Mouse (Mus musculus): Measurements from ENCODE around the gene Cmip. TPM values are rescaled to one million over a fixed set of nuclear protein-coding genes. Genes with fewer than 3 reads are reported as not detected.
A peak's percentile ranks its signal among the peaks of the same experiment; 100 is the strongest.

Gene Cmip
- polyA plus RNA-seq, 1 experiment from 2014 or later = 31.8 TPM

DNA sequence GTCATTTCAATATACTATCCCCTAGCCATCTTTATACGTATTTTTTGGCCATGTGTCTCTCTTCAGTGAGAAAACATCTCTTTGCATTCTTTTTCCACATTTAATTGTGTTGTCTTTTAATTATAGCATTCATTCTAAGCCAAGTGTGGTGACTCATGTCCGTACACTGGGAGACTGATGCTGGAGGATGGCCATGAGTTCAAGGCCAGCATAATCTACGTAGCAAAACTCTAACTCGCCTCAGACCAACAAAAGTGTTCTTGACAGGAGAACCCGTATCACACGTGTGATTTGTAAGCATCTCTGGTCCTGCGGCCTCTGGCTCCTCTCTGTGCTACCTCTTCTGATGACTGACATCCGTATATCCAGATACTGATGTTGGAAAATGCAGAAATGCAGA is 227.9 kb downstream of the Cmip start:
- Histone ChIP-seq H3K36me3 (no peaks in the 10 kb centered on the region), H3K4me1 (no peaks in the 10 kb centered on the region), H3K27me3 (replicated peaks) (no peaks in the 10 kb centered on the region), H3K4me3 (replicated peaks) (no peak overlapping the region), H3K4me2 (no peak overlapping the region), H3K9ac (no peak overlapping the region), H3K9me3 (no peaks in the 10 kb centered on the region), H3K27ac (no peak overlapping the region)
- ATAC-seq (ENCODE audit: insufficient read depth, low FRiP score, low read depth) = no peak
- WGBS = 81% methylated on average over 8 of the region's 8 CpGs

DNA sequence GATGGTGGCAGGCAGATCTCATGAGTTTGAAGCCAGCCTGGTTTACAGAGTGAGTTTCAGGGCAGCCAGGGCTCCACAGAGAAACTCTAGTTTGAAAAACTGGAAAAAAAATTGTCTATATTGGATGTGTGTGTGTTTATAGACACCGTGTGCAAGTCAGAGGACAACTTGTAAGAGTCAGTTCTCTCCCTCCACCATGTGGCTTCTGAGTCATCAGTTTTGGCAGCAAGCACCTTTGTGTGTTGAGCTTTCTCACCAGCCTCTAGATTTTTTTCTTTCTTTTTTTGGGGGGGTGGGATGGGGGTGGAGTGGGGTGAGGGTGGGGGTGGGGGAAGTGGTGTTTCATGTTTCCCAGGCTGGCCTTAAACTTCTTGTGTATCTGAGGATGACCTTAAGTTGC is 228.5 kb downstream of the Cmip start:
- Histone ChIP-seq H3K27ac (no peak overlapping the region), H3K36me3 (no peaks in the 10 kb centered on the region), H3K9ac (no peak overlapping the region), H3K27me3 (replicated peaks) (no peaks in the 10 kb centered on the region), H3K4me2 (no peak overlapping the region), H3K4me1 (no peaks in the 10 kb centered on the region), H3K4me3 (replicated peaks) (no peak overlapping the region), H3K9me3 (no peaks in the 10 kb centered on the region)
- no peak for ATAC-seq (ENCODE audit: insufficient read depth, low FRiP score, low read depth)
- WGBS = 52% methylated on average over 1 of the region's 1 CpGs

- no peak overlapping the region for H3K4me2 ChIP-seq
- H3K4me1 ChIP-seq = no peaks in the 10 kb centered on the region
- no peak overlapping the region for H3K27ac ChIP-seq
- no peak for ATAC-seq (ENCODE audit: insufficient read depth, low FRiP score, low read depth)
- H3K36me3 ChIP-seq = no peaks in the 10 kb centered on the region
- H3K9ac ChIP-seq = no peak overlapping the region
- peaks cover under 1% of the 10 kb centered on the region; the same call in 1 of the 2 replicates for H3K27me3 ChIP-seq (replicated peaks)
- H3K9me3 ChIP-seq = no peaks in the 10 kb centered on the region
- no peak overlapping the region for H3K4me3 ChIP-seq (replicated peaks)
- 80% methylated on average over 10 of the region's 10 CpGs for WGBS
Measured at GRCm38 (mm10) chr8:117488246-117489005, 231.6 kb downstream of the Cmip start.

DNA sequence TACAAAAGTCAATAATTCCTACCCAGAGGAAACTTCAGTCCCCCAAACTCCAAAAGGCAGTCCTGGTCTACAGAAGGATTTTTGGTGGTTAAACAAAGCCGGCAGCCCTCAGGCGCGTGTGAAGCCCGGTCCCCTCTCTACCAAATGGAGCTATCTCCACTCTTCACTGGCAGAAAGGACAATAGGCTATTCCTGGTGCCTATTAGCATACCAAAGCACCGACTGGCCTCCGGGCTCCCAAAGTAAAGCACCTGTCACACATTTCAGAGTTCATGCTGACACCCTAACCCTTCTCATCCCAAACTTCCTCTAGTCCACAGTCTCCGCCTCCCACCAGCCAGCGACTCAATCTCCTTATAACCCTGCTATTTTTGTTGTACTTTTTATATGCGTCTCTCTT is 236.7 kb downstream of the Cmip start:
- H3K4me3 ChIP-seq (replicated peaks) = no peak overlapping the region
- WGBS = 23% methylated on average over 9 of the region's 9 CpGs
- no peaks in the 10 kb centered on the region for H3K9me3 ChIP-seq
- no peaks in the 10 kb centered on the region for H3K36me3 ChIP-seq
- no peak for ATAC-seq (ENCODE audit: insufficient read depth, low FRiP score, low read depth)
- no peak overlapping the region for H3K9ac ChIP-seq
- H3K27me3 ChIP-seq (replicated peaks) = peaks cover 10% of the 10 kb centered on the region
- peaks cover 4% of the 10 kb centered on the region for H3K4me1 ChIP-seq
- H3K27ac ChIP-seq = no peak overlapping the region
- no peak overlapping the region for H3K4me2 ChIP-seq

- Histone ChIP-seq H3K9ac (no peak overlapping the region), H3K4me1 (peaks cover 11% of the 10 kb centered on the region), H3K9me3 (no peaks in the 10 kb centered on the region), H3K4me3 (replicated peaks) (no peak overlapping the region), H3K36me3 (no peaks in the 10 kb centered on the region), H3K27ac (no peak overlapping the region), H3K4me2 (no peak overlapping the region), H3K27me3 (replicated peaks) (peaks cover 10% of the 10 kb centered on the region)
- 71% methylated on average over 2 of the region's 2 CpGs for WGBS
- no peak for ATAC-seq (ENCODE audit: insufficient read depth, low FRiP score, low read depth)
Measured at GRCm38 (mm10) chr8:117494874-117495273, 238.0 kb downstream of the Cmip start.

- whole genome bisulfite sequencing = 1% methylated on average over 62 of the region's 62 CpGs
- Histone ChIP-seq H3K4me1 (peaks cover 11% of the 10 kb centered on the region), H3K9ac (peak within 1 kb of the TSS; percentile 48), H3K4me3 (replicated peaks) (peak within 1 kb of the TSS; percentile 64), H3K27ac (0 out of 2 replicates have a peak within 1 kb of the TSS, but pooled peaks have one; percentile 16), H3K27me3 (replicated peaks) (peaks cover 10% of the 10 kb centered on the region), H3K4me2 (peak within 1 kb of the TSS; percentile 100), H3K36me3 (no peaks in the 10 kb centered on the region), H3K9me3 (no peaks in the 10 kb centered on the region)
- peak; percentile 67; the same call in 1 of the 2 replicates for ATAC-seq (ENCODE audit: insufficient read depth, low FRiP score, low read depth)
Measured at GRCm38 (mm10) chr8:117498179-117498914, 241.5 kb downstream of the Cmip start, which contains the start of gene Plcg2. Gene Plcg2, plus strand, starts transcription at chr8:117498291.

GRCm38 (mm10) chr8:117498915-117499540 is 242.2 kb downstream of the Cmip start:
- Histone ChIP-seq H3K36me3 (no peaks in the 10 kb centered on the region), H3K4me2 (peak overlapping the region; percentile 100), H3K27me3 (replicated peaks) (peaks cover 7% of the 10 kb centered on the region), H3K9ac (no peak overlapping the region), H3K4me1 (peaks cover 11% of the 10 kb centered on the region), H3K27ac (no peak overlapping the region), H3K4me3 (replicated peaks) (peak overlapping the region; percentile 64), H3K9me3 (no peaks in the 10 kb centered on the region)
- 20% methylated on average over 20 of the region's 20 CpGs for WGBS
- no peak for ATAC-seq (ENCODE audit: insufficient read depth, low FRiP score, low read depth)

GRCm38 (mm10) chr8:117500232-117500823 is 243.5 kb downstream of the Cmip start:
- H3K9me3 ChIP-seq = no peaks in the 10 kb centered on the region
- H3K27ac ChIP-seq = no peak overlapping the region
- ATAC-seq (ENCODE audit: insufficient read depth, low FRiP score, low read depth) = no peak
- no peak overlapping the region for H3K9ac ChIP-seq
- no peak overlapping the region for H3K4me2 ChIP-seq
- no peak overlapping the region for H3K4me3 ChIP-seq (replicated peaks)
- no peaks in the 10 kb centered on the region for H3K36me3 ChIP-seq
- H3K4me1 ChIP-seq = peaks cover 11% of the 10 kb centered on the region
- peaks cover 7% of the 10 kb centered on the region for H3K27me3 ChIP-seq (replicated peaks)
- WGBS = 69% methylated on average over 5 of the region's 5 CpGs

DNA sequence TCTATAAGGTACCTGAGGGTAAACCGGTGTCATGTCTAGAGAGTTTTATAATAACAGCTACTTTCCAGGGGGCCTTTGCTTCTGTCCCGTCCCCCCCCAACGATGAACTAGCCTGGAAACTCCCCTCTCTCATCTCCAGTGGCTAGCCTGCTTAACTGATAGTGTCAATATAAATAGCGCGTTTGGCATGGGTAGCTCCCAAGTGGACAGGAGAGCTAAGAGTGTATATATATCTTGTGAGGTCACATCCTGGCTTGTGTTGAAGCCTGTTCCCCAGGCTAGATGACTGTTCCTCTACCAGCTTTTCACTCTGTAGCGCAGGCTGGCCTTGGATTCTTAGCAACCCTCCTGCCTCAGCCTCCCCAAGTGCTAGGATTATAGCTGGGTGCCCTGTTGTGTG is 244.5 kb downstream of the Cmip start:
- WGBS = 90% methylated on average over 6 of the region's 6 CpGs
- Histone ChIP-seq H3K27me3 (replicated peaks) (peaks cover 7% of the 10 kb centered on the region), H3K4me1 (peaks cover 11% of the 10 kb centered on the region), H3K4me2 (no peak overlapping the region), H3K9me3 (no peaks in the 10 kb centered on the region), H3K4me3 (replicated peaks) (no peak overlapping the region), H3K27ac (no peak overlapping the region), H3K36me3 (no peaks in the 10 kb centered on the region), H3K9ac (no peak overlapping the region)
- no peak for ATAC-seq (ENCODE audit: insufficient read depth, low FRiP score, low read depth)

GRCm38 (mm10) chr8:117503405-117504069 is 246.7 kb downstream of the Cmip start:
- Histone ChIP-seq H3K4me1 (peaks cover 7% of the 10 kb centered on the region), H3K4me3 (replicated peaks) (no peak overlapping the region), H3K9ac (no peak overlapping the region), H3K27ac (no peak overlapping the region), H3K36me3 (no peaks in the 10 kb centered on the region), H3K9me3 (no peaks in the 10 kb centered on the region), H3K4me2 (no peak overlapping the region), H3K27me3 (replicated peaks) (no peaks in the 10 kb centered on the region)
- ATAC-seq (ENCODE audit: insufficient read depth, low FRiP score, low read depth) = no peak
- 67% methylated on average over 13 of the region's 13 CpGs for WGBS

DNA sequence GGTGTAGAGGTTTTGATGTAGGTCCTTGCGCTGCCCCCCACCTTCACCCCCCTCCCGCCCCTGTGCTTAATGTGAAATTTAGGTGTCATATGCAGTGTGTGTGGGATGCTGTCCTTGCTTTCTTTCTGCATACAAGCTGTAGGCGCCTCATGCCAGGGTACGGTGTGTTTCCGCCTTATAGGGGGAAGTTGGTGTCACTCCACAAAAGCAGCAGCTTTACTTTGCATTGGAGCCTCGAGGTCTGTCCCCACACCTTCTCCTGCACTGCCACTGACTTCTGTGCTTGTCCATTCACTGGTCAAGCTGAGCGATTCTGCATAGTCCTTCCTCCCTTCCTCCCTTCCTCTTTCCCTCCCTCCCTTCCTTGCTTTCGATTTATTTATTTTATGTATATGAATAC is 250.8 kb downstream of the Cmip start:
- H3K27me3 ChIP-seq (replicated peaks) = no peaks in the 10 kb centered on the region
- 77% methylated on average over 8 of the region's 8 CpGs for WGBS
- H3K4me3 ChIP-seq (replicated peaks) = no peak overlapping the region

More for the DNA sequence above, 250.8 kb downstream of the Cmip start:
- Histone ChIP-seq H3K27ac (no peak overlapping the region), H3K4me1 (no peaks in the 10 kb centered on the region), H3K36me3 (no peaks in the 10 kb centered on the region), H3K9ac (no peak overlapping the region), H3K4me2 (no peak overlapping the region), H3K9me3 (no peaks in the 10 kb centered on the region)
- ATAC-seq (ENCODE audit: insufficient read depth, low FRiP score, low read depth) = no peak

All from stomach, embryonic 15.5 days (tissue).